Mouse (Mus musculus) stomach, postnatal 0 days (tissue): ENCODE data around the gene Cox18.
A peak's percentile ranks its signal among the peaks of the same experiment; 100 is the strongest.
"Not testable (repeated sequence)": the region's sequence is repeated elsewhere in the genome, so short reads cannot be mapped to it uniquely, and the experiment has no call there.

Source experiments
- CTCF ChIP-seq: IDR thresholded peaks from 2 replicates; pipeline ENCODE4 v1.5.1; 2016; ENCODE audit warnings: antibody characterized with exemption, low read depth, mild to moderate bottlenecking, moderate library complexity
- EP300 ChIP-seq: optimal IDR thresholded peaks from 2 replicates; pipeline ENCODE3; 2016; ENCODE audit warnings: antibody characterized with exemption

GRCm38 (mm10) chr5:90262230-90262629 lies 38.4 kb upstream of the Cox18 start:
- TF ChIP-seq CTCF = 0 out of 2 replicates have a peak, but pooled peaks have one; percentile 7
- TF ChIP-seq EP300 = not testable (repeated sequence)
